Mouse (Mus musculus): ENCODE results near the gene Hoxa9.

- no peak for TF ChIP-seq CTCF (conservative IDR thresholded peaks at IDR 0.05; ENCODE audit: low read length)
- TF ChIP-seq NANOG (IDR thresholded peaks at IDR 0.05; ENCODE audit: borderline replicate concordance, low read length) = no peak
- no peak for TF ChIP-seq POU5F1 (IDR thresholded peaks at IDR 0.05; ENCODE audit: borderline replicate concordance, low read length)
Observed at GRCm38 (mm10) chr6:52216691-52217458, 14.0 kb downstream of the Hoxa9 start.
